Mouse (Mus musculus) neural tube, embryonic 14.5 days (tissue): ENCODE measurements around the gene Usp47. TPM values are rescaled to one million over a fixed set of nuclear protein-coding genes. Genes with fewer than 3 reads are reported as not detected.

Experiments
- ATAC-seq: fragments of 200-750 bp; cut with Nextera tagmentation; 2 replicates; pipeline ENCODE4 v1.8.0; 2017; ENCODE audit warnings: low read depth, mild to moderate bottlenecking, moderate TSS enrichment, moderate library complexity
- H3K27ac ChIP-seq: fragments of 300-500 bp; sonication (generic); 2 replicates; pipeline ENCODE4 v1.5.1; 2014; ENCODE audit warnings: low read depth, mild to moderate bottlenecking, control low read depth, low read length, moderate library complexity, mixed read lengths
- H3K27me3 ChIP-seq: fragments of 300-500 bp; sonication (generic); 2 replicates; pipeline ENCODE4 v1.6.1; 2014; ENCODE audit warnings: low read length; ENCODE audit not compliant: control insufficient read depth, insufficient read depth
- H3K36me3 ChIP-seq: fragments of 300-500 bp; sonication (generic); 2 replicates; pipeline ENCODE4 v1.6.1; 2014; ENCODE audit warnings: low read length, mixed read lengths; ENCODE audit not compliant: control insufficient read depth, insufficient read depth
- H3K4me1 ChIP-seq: fragments of 300-500 bp; sonication (generic); 2 replicates; pipeline ENCODE4 v1.6.1; 2014; ENCODE audit warnings: low read length; ENCODE audit not compliant: control insufficient read depth, insufficient read depth
- H3K4me2 ChIP-seq: fragments of 300-500 bp; sonication (generic); 2 replicates; pipeline ENCODE4 v1.6.1; 2014; ENCODE audit warnings: mild to moderate bottlenecking, low read depth, low read length, control low read depth
- H3K4me3 ChIP-seq: fragments of 300-500 bp; sonication (generic); 2 replicates; pipeline ENCODE4 v1.5.1; 2014; ENCODE audit warnings: low read depth, low read length, control low read depth, mixed read lengths
- H3K9ac ChIP-seq: fragments of 300-500 bp; sonication (generic); replicated peaks from 2 replicates; pipeline ENCODE4 v1.6.1; 2014; ENCODE audit warnings: low read depth, mild to moderate bottlenecking, control low read depth, low read length, mixed read lengths
- H3K9me3 ChIP-seq: fragments of 300-500 bp; sonication (generic); 2 replicates; pipeline ENCODE4 v1.6.1; 2016; ENCODE audit warnings: low read length; ENCODE audit not compliant: control insufficient read depth
- WGBS: fragments of 180-500 bp; shearing (Covaris S2); extraction: QIAGEN DNeasy Blood & Tissue Kit; methylation state at CpG from one replicate; pipeline ENCODE4 v1.1.7; 2014; 5-methylcytosine and 5-hydroxymethylcytosine counted together
- polyA plus RNA-seq: library from polyadenylated mRNA; unstranded; fragments of >200 nt; fragmentation: Nextera tagmentation; extraction: Ambion mirVana; gene quantifications from 2 replicates; pipeline ENCODE4 v1.2.1, GENCODE M21; 2014

Usp47 gene
- polyA plus RNA-seq, 1 experiment from 2014 or later = 86.2 TPM

- Histone ChIP-seq H3K27me3 (no peaks in the 10 kb centered on the region), H3K9ac (no peak overlapping the region), H3K4me3 (no peak overlapping the region), H3K36me3 (peaks cover 32% of the 10 kb centered on the region), H3K4me1 (no peaks in the 10 kb centered on the region), H3K9me3 (no peaks in the 10 kb centered on the region), H3K27ac (no peak overlapping the region), H3K4me2 (no peak overlapping the region)
- 92% methylated on average over 5 of the region's 5 CpGs for WGBS
- ATAC-seq = no peak
Measured at GRCm38 (mm10) chr7:112102933-112103332, 79.6 kb downstream of the Usp47 start.

GRCm38 (mm10) chr7:112103816-112104215 is 80.5 kb downstream of the Usp47 start:
- H3K9me3 ChIP-seq = no peaks in the 10 kb centered on the region
- H3K4me3 ChIP-seq = no peak overlapping the region
- no peak overlapping the region for H3K27ac ChIP-seq
- peaks cover 38% of the 10 kb centered on the region for H3K36me3 ChIP-seq
- ATAC-seq = no peak
- no peak overlapping the region for H3K9ac ChIP-seq
- WGBS = 88% methylated on average over 5 of the region's 5 CpGs
- H3K27me3 ChIP-seq = no peaks in the 10 kb centered on the region
- no peaks in the 10 kb centered on the region for H3K4me1 ChIP-seq
- no peak overlapping the region for H3K4me2 ChIP-seq

GRCm38 (mm10) chr7:112108757-112109156 is 85.5 kb downstream of the Usp47 start:
- Histone ChIP-seq H3K4me2 (no peak overlapping the region), H3K36me3 (peaks cover 46% of the 10 kb centered on the region), H3K27ac (no peak overlapping the region), H3K9ac (no peak overlapping the region), H3K27me3 (no peaks in the 10 kb centered on the region), H3K4me1 (no peaks in the 10 kb centered on the region), H3K9me3 (no peaks in the 10 kb centered on the region), H3K4me3 (no peak overlapping the region)
- ATAC-seq = no peak

GRCm38 (mm10) chr7:112110638-112111372 is 87.5 kb downstream of the Usp47 start:
- 91% methylated on average over 19 of the region's 19 CpGs for WGBS
- Histone ChIP-seq H3K4me2 (no peak overlapping the region), H3K9me3 (no peaks in the 10 kb centered on the region), H3K4me3 (no peak overlapping the region), H3K36me3 (peaks cover 32% of the 10 kb centered on the region), H3K4me1 (no peaks in the 10 kb centered on the region), H3K27me3 (no peaks in the 10 kb centered on the region), H3K27ac (no peak overlapping the region), H3K9ac (no peak overlapping the region)
- no peak for ATAC-seq

GRCm38 (mm10) chr7:112117501-112117900 is 94.2 kb downstream of the Usp47 start:
- WGBS = 86% methylated on average over 7 of the region's 7 CpGs
- H3K9me3 ChIP-seq = no peaks in the 10 kb centered on the region
- no peaks in the 10 kb centered on the region for H3K4me1 ChIP-seq
- H3K9ac ChIP-seq = no peak overlapping the region
- no peak overlapping the region for H3K4me3 ChIP-seq
- H3K36me3 ChIP-seq = no peaks in the 10 kb centered on the region
- H3K4me2 ChIP-seq = no peak overlapping the region
- ATAC-seq = no peak
- no peaks in the 10 kb centered on the region for H3K27me3 ChIP-seq
- no peak overlapping the region for H3K27ac ChIP-seq

- WGBS = 86% methylated on average over 7 of the region's 7 CpGs
- no peaks in the 10 kb centered on the region for H3K4me1 ChIP-seq
- no peak for ATAC-seq
Measured at GRCm38 (mm10) chr7:112118086-112118485, 94.8 kb downstream of the Usp47 start.

GRCm38 (mm10) chr7:112119248-112119647 is 95.9 kb downstream of the Usp47 start:
- no peaks in the 10 kb centered on the region for H3K27me3 ChIP-seq
- H3K27ac ChIP-seq = no peak overlapping the region
- H3K4me3 ChIP-seq = no peak overlapping the region
- H3K36me3 ChIP-seq = no peaks in the 10 kb centered on the region
- no peaks in the 10 kb centered on the region for H3K9me3 ChIP-seq
- H3K4me1 ChIP-seq = no peaks in the 10 kb centered on the region
- H3K4me2 ChIP-seq = no peak overlapping the region
- no peak overlapping the region for H3K9ac ChIP-seq
- ATAC-seq = no peak
- WGBS = 86% methylated on average over 7 of the region's 7 CpGs

More at GRCm38 (mm10) chr7:112118086-112118485, 94.8 kb downstream of the Usp47 start:
- no peak overlapping the region for H3K27ac ChIP-seq
- H3K9ac ChIP-seq = no peak overlapping the region
- no peaks in the 10 kb centered on the region for H3K9me3 ChIP-seq
- no peaks in the 10 kb centered on the region for H3K36me3 ChIP-seq
- H3K27me3 ChIP-seq = no peaks in the 10 kb centered on the region
- no peak overlapping the region for H3K4me2 ChIP-seq
- no peak overlapping the region for H3K4me3 ChIP-seq

- 79% methylated on average over 11 of the region's 11 CpGs for WGBS
- no peak for ATAC-seq
Measured at GRCm38 (mm10) chr7:112120861-112121810, 97.8 kb downstream of the Usp47 start.

More at GRCm38 (mm10) chr7:112120861-112121810, 97.8 kb downstream of the Usp47 start:
- Histone ChIP-seq H3K4me1 (no peaks in the 10 kb centered on the region), H3K27me3 (no peaks in the 10 kb centered on the region), H3K27ac (no peak overlapping the region), H3K36me3 (no peaks in the 10 kb centered on the region), H3K9ac (no peak overlapping the region), H3K4me2 (no peak overlapping the region), H3K4me3 (no peak overlapping the region), H3K9me3 (no peaks in the 10 kb centered on the region)
